Mouse (Mus musculus) embryonic facial prominence, embryonic 14.5 days (tissue): Measurements from ENCODE around the gene Lrtm2. TPM values are rescaled to one million over a fixed set of nuclear protein-coding genes. Genes with fewer than 3 reads are reported as not detected.

ENCODE experiments used
- ATAC-seq: fragments of 200-750 bp; cut with Nextera tagmentation; 2 replicates; pipeline ENCODE4 v1.8.0; 2017; ENCODE audit warnings: low read depth, moderate number of reproducible peaks, moderate TSS enrichment
- DNase-seq: peaks from one replicate; pipeline ENCODE4 v3.0.0-alpha.2; 2015; ENCODE audit warnings: low spot score
- H3K27ac ChIP-seq: fragments of 300-500 bp; sonication (generic); replicated peaks from 2 replicates; pipeline ENCODE4 v1.5.1; 2014; ENCODE audit warnings: low read depth, mild to moderate bottlenecking, low read length, moderate library complexity
- H3K27me3 ChIP-seq: fragments of 300-500 bp; sonication (generic); replicated peaks from 2 replicates; pipeline ENCODE4 v1.6.1; 2014; ENCODE audit warnings: low read length; ENCODE audit not compliant: control insufficient read depth, insufficient read depth
- H3K36me3 ChIP-seq: fragments of 300-500 bp; sonication (generic); 2 replicates; pipeline ENCODE4 v1.6.1; 2014; ENCODE audit warnings: low read length, mixed read lengths; ENCODE audit not compliant: control insufficient read depth, insufficient read depth
- H3K4me1 ChIP-seq: fragments of 300-500 bp; sonication (generic); 2 replicates; pipeline ENCODE4 v1.6.1; 2014; ENCODE audit warnings: antibody characterized with exemption, low read length; ENCODE audit not compliant: control insufficient read depth, insufficient read depth
- H3K4me2 ChIP-seq: fragments of 300-500 bp; sonication (generic); 2 replicates; pipeline ENCODE4 v1.6.1; 2014; ENCODE audit warnings: low read depth, mild to moderate bottlenecking, low read length, moderate library complexity, mixed read lengths
- H3K4me3 ChIP-seq: fragments of 300-500 bp; sonication (generic); 2 replicates; pipeline ENCODE4 v1.5.1; 2014; ENCODE audit warnings: low read depth, mild to moderate bottlenecking, low read length
- H3K9ac ChIP-seq: fragments of 300-500 bp; sonication (generic); 2 replicates; pipeline ENCODE4 v1.6.1; 2014; ENCODE audit warnings: low read depth, mild to moderate bottlenecking, low read length, moderate library complexity, mixed read lengths
- H3K9me3 ChIP-seq: fragments of 300-500 bp; sonication (generic); 2 replicates; pipeline ENCODE4 v1.6.1; 2016; ENCODE audit warnings: low read length; ENCODE audit not compliant: control insufficient read depth
- WGBS: fragments of 180-500 bp; shearing (Covaris S2); extraction: QIAGEN DNeasy Blood & Tissue Kit; methylation state at CpG from one replicate; pipeline ENCODE4 v1.1.7; 2014; 5-methylcytosine and 5-hydroxymethylcytosine counted together
- polyA plus RNA-seq: library from polyadenylated mRNA; unstranded; fragments of >200 nt; fragmentation: Nextera tagmentation; extraction: Ambion mirVana; gene quantifications from 2 replicates; pipeline ENCODE4 v1.2.1, GENCODE M21; 2014

Gene Lrtm2
- polyA plus RNA-seq, 1 experiment from 2014 or later = 0.18 TPM

DNA sequence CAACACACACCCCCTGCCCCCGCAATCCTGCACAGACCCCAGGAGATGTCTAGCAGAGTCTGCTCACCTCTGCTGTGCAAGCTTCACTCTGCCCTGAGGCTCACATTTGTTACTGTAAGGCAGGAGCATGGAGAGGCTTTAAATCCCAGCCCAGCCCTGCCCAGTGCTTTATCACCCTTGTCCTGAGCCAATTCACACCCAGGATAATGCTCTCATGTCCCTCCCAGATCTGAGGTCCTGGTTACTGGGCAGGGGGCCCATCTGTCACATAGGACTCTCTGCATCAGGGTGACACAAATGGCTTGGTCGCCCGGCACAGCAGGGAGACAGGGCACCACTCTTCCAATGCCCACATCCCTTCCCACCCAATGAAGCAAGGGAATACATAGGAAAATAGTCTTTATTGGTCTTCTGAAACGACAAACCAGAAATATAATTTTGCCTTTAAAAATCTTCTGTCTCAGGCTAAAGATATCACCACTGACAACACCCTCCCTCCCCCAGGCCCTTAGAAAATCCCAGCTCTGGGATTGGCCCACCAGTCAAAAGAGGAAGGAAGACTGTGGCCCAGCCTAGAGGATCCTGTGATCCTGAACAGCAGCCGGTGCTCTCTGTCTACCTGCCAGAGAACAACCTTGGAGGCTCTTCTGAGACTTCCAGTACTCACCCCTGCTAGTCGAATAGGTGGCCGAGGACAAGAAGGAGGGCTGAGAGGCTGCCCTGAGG is 15.7 kb downstream of the Lrtm2 start:
- 66% methylated on average over 7 of the region's 7 CpGs for WGBS

GRCm38 (mm10) chr6:119313588-119314375 is 16.8 kb downstream of the Lrtm2 start:
- H3K9ac ChIP-seq = no peak overlapping the region
- no peaks in the 10 kb centered on the region for H3K4me1 ChIP-seq
- H3K27ac ChIP-seq = no peak overlapping the region
- 0 out of 2 replicates have a peak, but pooled peaks have one; percentile 26 for ATAC-seq
- H3K27me3 ChIP-seq = no peaks in the 10 kb centered on the region; the same call in 1 of the 2 replicates
- H3K9me3 ChIP-seq = no peaks in the 10 kb centered on the region
- WGBS = 44% methylated on average over 13 of the region's 14 CpGs
- no peak overlapping the region for H3K4me3 ChIP-seq
- no peaks in the 10 kb centered on the region for H3K36me3 ChIP-seq
- DNase-seq = no peak
- no peak overlapping the region for H3K4me2 ChIP-seq

More for the DNA sequence above, 15.7 kb downstream of the Lrtm2 start:
- Histone ChIP-seq H3K27me3 (no peaks in the 10 kb centered on the region), H3K36me3 (no peaks in the 10 kb centered on the region), H3K4me2 (no peak overlapping the region), H3K4me1 (no peaks in the 10 kb centered on the region), H3K9ac (no peak overlapping the region), H3K4me3 (no peak overlapping the region), H3K9me3 (no peaks in the 10 kb centered on the region; the same call in 1 of the 2 replicates), H3K27ac (no peak overlapping the region)
- DNase-seq (no peak), ATAC-seq (no peak)

GRCm38 (mm10) chr6:119313096-119313495 is 17.5 kb downstream of the Lrtm2 start:
- DNase-seq = no peak
- no peaks in the 10 kb centered on the region for H3K36me3 ChIP-seq
- no peak overlapping the region for H3K4me2 ChIP-seq
- H3K9ac ChIP-seq = no peak overlapping the region
- no peaks in the 10 kb centered on the region for H3K9me3 ChIP-seq
- no peaks in the 10 kb centered on the region for H3K4me1 ChIP-seq
- no peak overlapping the region for H3K27ac ChIP-seq
- WGBS = 64% methylated on average over 3 of the region's 3 CpGs
- ATAC-seq = no peak
- no peaks in the 10 kb centered on the region; the same call in 1 of the 2 replicates for H3K27me3 ChIP-seq
- no peak overlapping the region for H3K4me3 ChIP-seq

DNA sequence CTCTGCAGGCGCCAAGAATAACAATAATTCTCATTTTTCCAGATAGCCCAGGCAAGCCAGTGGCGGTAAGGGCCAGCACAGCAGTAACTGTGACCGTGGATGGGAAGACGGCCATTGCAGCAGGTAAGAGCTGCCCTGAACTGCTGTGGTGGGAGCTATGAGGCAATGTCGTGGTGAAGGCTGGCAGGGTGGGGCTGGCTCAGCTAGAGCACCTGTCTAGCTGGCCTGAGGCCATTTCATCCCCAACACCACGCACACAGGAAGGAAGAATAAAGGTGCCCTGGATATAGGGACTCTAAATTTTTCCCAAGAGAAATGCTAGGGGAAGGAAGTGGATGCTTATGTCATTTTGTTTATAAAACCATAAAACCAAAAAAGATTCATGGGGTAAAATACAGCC is 18.2 kb downstream of the Lrtm2 start:
- Histone ChIP-seq H3K4me1 (no peaks in the 10 kb centered on the region), H3K9ac (no peak overlapping the region), H3K36me3 (no peaks in the 10 kb centered on the region), H3K4me2 (no peak overlapping the region), H3K27me3 (no peaks in the 10 kb centered on the region; the same call in 1 of the 2 replicates), H3K27ac (no peak overlapping the region), H3K4me3 (no peak overlapping the region), H3K9me3 (no peaks in the 10 kb centered on the region)
- DNase-seq = no peak
- WGBS = 78% methylated on average over 6 of the region's 6 CpGs
- no peak for ATAC-seq

- H3K9ac ChIP-seq = no peak overlapping the region
- no peaks in the 10 kb centered on the region for H3K9me3 ChIP-seq
- H3K4me1 ChIP-seq = no peaks in the 10 kb centered on the region
- WGBS = 55% methylated on average over 9 of the region's 9 CpGs
- no peak overlapping the region for H3K27ac ChIP-seq
- H3K4me2 ChIP-seq = no peak overlapping the region
- no peaks in the 10 kb centered on the region for H3K36me3 ChIP-seq
- DNase-seq (no peak), ATAC-seq (no peak)
- no peak overlapping the region for H3K4me3 ChIP-seq
- no peaks in the 10 kb centered on the region; the same call in 1 of the 2 replicates for H3K27me3 ChIP-seq
Observed at GRCm38 (mm10) chr6:119310176-119310575, 20.4 kb downstream of the Lrtm2 start.

GRCm38 (mm10) chr6:119307867-119308413 is 22.6 kb downstream of the Lrtm2 start:
- no peak overlapping the region for H3K27ac ChIP-seq
- H3K9ac ChIP-seq = no peak overlapping the region
- peak; percentile 15 for DNase-seq
- no peak for ATAC-seq
- H3K27me3 ChIP-seq = no peaks in the 10 kb centered on the region; the same call in 1 of the 2 replicates
- H3K4me2 ChIP-seq = no peak overlapping the region
- H3K9me3 ChIP-seq = no peaks in the 10 kb centered on the region
- WGBS = 41% methylated on average over 10 of the region's 10 CpGs
- no peaks in the 10 kb centered on the region for H3K4me1 ChIP-seq
- H3K4me3 ChIP-seq = no peak overlapping the region
- no peaks in the 10 kb centered on the region for H3K36me3 ChIP-seq

- no peak overlapping the region for H3K9ac ChIP-seq
- H3K4me2 ChIP-seq = no peak overlapping the region
- 85% methylated on average over 6 of the region's 6 CpGs for WGBS
- no peaks in the 10 kb centered on the region for H3K36me3 ChIP-seq
- DNase-seq (no peak), ATAC-seq (no peak)
- H3K27ac ChIP-seq = no peak overlapping the region
- no peak overlapping the region for H3K4me3 ChIP-seq
- H3K27me3 ChIP-seq = no peaks in the 10 kb centered on the region
- no peaks in the 10 kb centered on the region for H3K9me3 ChIP-seq
- no peaks in the 10 kb centered on the region for H3K4me1 ChIP-seq
Observed at GRCm38 (mm10) chr6:119303331-119303730, 27.2 kb downstream of the Lrtm2 start.

GRCm38 (mm10) chr6:119301310-119301709 is 29.3 kb downstream of the Lrtm2 start:
- DNase-seq (no peak), ATAC-seq (no peak)
- Histone ChIP-seq H3K9me3 (no peaks in the 10 kb centered on the region), H3K9ac (no peak overlapping the region), H3K4me2 (no peak overlapping the region), H3K27me3 (no peaks in the 10 kb centered on the region), H3K27ac (no peak overlapping the region), H3K4me3 (no peak overlapping the region), H3K36me3 (no peaks in the 10 kb centered on the region), H3K4me1 (no peaks in the 10 kb centered on the region)
- WGBS = 91% methylated on average over 3 of the region's 3 CpGs
